Mouse (Mus musculus): ENCODE results near the gene AA467197. TPM values are rescaled to one million over a fixed set of nuclear protein-coding genes. Genes with fewer than 3 reads are reported as not detected.

The AA467197 gene
- total and polyA plus RNA-seq, 2 experiments from 2014 or later: 0.16 TPM; not detected in 1

- under 1% methylated on average over 7 of the region's 7 CpGs for WGBS
- Histone ChIP-seq H3K27ac (ENCODE audit: low read depth) (no peak overlapping the region), H3K4me2 (ENCODE audit: low read depth, low read length) (no peak overlapping the region), H3K27me3 (ENCODE audit: control insufficient read depth, insufficient read depth, low read length) (0 out of 2 replicates have a peak, but pooled peaks cover 4% of the 10 kb centered on the region), H3K4me1 (ENCODE audit: control insufficient read depth, insufficient read depth) (peaks cover 6% of the 10 kb centered on the region; the same call in 1 of the 2 replicates), H3K36me3 (replicated peaks; ENCODE audit: control insufficient read depth, insufficient read depth, low read length) (peaks cover 16% of the 10 kb centered on the region), H3K9me3 (replicated peaks; ENCODE audit: control insufficient read depth, low read length) (no peaks in the 10 kb centered on the region), H3K9ac (replicated peaks; ENCODE audit: low read depth, low read length) (no peak overlapping the region), H3K4me3 (ENCODE audit: low read depth, low read length) (no peak overlapping the region)
- ATAC-seq (ENCODE audit: insufficient read depth, low read depth): 0 out of 2 replicates have a peak, but pooled peaks have one; percentile 21
- peak; percentile 88 for DNase-seq (ENCODE audit: low spot score)
- peak; percentile 88 for TF ChIP-seq CTCF (IDR thresholded peaks at IDR 0.05; ENCODE audit: low read depth)
- no peak for TF ChIP-seq EP300 (IDR thresholded peaks at IDR 0.05; ENCODE audit: low read depth)
Observed at GRCm38 (mm10) chr2:122628976-122629375, 7.8 kb upstream of the AA467197 start.

GRCm38 (mm10) chr2:122629871-122630270 is 6.9 kb upstream of the AA467197 start:
- Histone ChIP-seq H3K27ac (ENCODE audit: low read depth) (no peak overlapping the region), H3K9ac (replicated peaks; ENCODE audit: low read depth, low read length) (no peak overlapping the region)
- no peak for ATAC-seq (ENCODE audit: insufficient read depth, low read depth)

GRCm38 (mm10) chr2:122630465-122631225 is 6.1 kb upstream of the AA467197 start:
- DNase-seq (ENCODE audit: low spot score): peak; percentile 92
- under 1% methylated on average over 64 of the region's 75 CpGs for WGBS

More at GRCm38 (mm10) chr2:122629871-122630270, 6.9 kb upstream of the AA467197 start:
- no peak for DNase-seq (ENCODE audit: low spot score)
- H3K9me3 ChIP-seq (replicated peaks; ENCODE audit: control insufficient read depth, low read length): no peaks in the 10 kb centered on the region
- 0 out of 2 replicates have a peak, but pooled peaks cover 4% of the 10 kb centered on the region for H3K27me3 ChIP-seq (ENCODE audit: control insufficient read depth, insufficient read depth, low read length)
- H3K36me3 ChIP-seq (replicated peaks; ENCODE audit: control insufficient read depth, insufficient read depth, low read length): peaks cover 20% of the 10 kb centered on the region
- 60% methylated on average over 6 of the region's 6 CpGs for WGBS
- H3K4me1 ChIP-seq (ENCODE audit: control insufficient read depth, insufficient read depth): peaks cover 6% of the 10 kb centered on the region; the same call in 1 of the 2 replicates
- H3K4me2 ChIP-seq (ENCODE audit: low read depth, low read length): peak overlapping the region; percentile 98
- H3K4me3 ChIP-seq (ENCODE audit: low read depth, low read length): peak overlapping the region; percentile 84
- TF ChIP-seq CTCF (IDR thresholded peaks at IDR 0.05; ENCODE audit: low read depth): no peak
- TF ChIP-seq EP300 (IDR thresholded peaks at IDR 0.05; ENCODE audit: low read depth): no peak

GRCm38 (mm10) chr2:122631226-122631801 is 5.5 kb upstream of the AA467197 start:
- ATAC-seq (ENCODE audit: insufficient read depth, low read depth) (peak; percentile 49), DNase-seq (ENCODE audit: low spot score) (peak; percentile 27)
- Histone ChIP-seq H3K4me3 (ENCODE audit: low read depth, low read length) (peak overlapping the region; percentile 84), H3K27ac (ENCODE audit: low read depth) (peak overlapping the region; percentile 78; the same call in 1 of the 2 replicates), H3K4me2 (ENCODE audit: low read depth, low read length) (peak overlapping the region; percentile 98), H3K27me3 (ENCODE audit: control insufficient read depth, insufficient read depth, low read length) (0 out of 2 replicates have a peak, but pooled peaks cover 4% of the 10 kb centered on the region), H3K9ac (replicated peaks; ENCODE audit: low read depth, low read length) (peak overlapping the region; percentile 76), H3K36me3 (replicated peaks; ENCODE audit: control insufficient read depth, insufficient read depth, low read length) (peaks cover 20% of the 10 kb centered on the region), H3K9me3 (replicated peaks; ENCODE audit: control insufficient read depth, low read length) (no peaks in the 10 kb centered on the region), H3K4me1 (ENCODE audit: control insufficient read depth, insufficient read depth) (peaks cover 6% of the 10 kb centered on the region; the same call in 1 of the 2 replicates)
- under 1% methylated on average over 43 of the region's 53 CpGs for WGBS
- TF ChIP-seq EP300 (IDR thresholded peaks at IDR 0.05; ENCODE audit: low read depth) (no peak), CTCF (IDR thresholded peaks at IDR 0.05; ENCODE audit: low read depth) (no peak)

More at GRCm38 (mm10) chr2:122630465-122631225, 6.1 kb upstream of the AA467197 start:
- peak; percentile 75 for ATAC-seq (ENCODE audit: insufficient read depth, low read depth)
- peak overlapping the region; percentile 76 for H3K9ac ChIP-seq (replicated peaks; ENCODE audit: low read depth, low read length)
- peaks cover 20% of the 10 kb centered on the region for H3K36me3 ChIP-seq (replicated peaks; ENCODE audit: control insufficient read depth, insufficient read depth, low read length)
- H3K4me1 ChIP-seq (ENCODE audit: control insufficient read depth, insufficient read depth): peaks cover 6% of the 10 kb centered on the region; the same call in 1 of the 2 replicates
- H3K4me3 ChIP-seq (ENCODE audit: low read depth, low read length): peak overlapping the region; percentile 84
- 0 out of 2 replicates have a peak, but pooled peaks cover 4% of the 10 kb centered on the region for H3K27me3 ChIP-seq (ENCODE audit: control insufficient read depth, insufficient read depth, low read length)
- peak overlapping the region; percentile 78 for H3K27ac ChIP-seq (ENCODE audit: low read depth)
- H3K4me2 ChIP-seq (ENCODE audit: low read depth, low read length): peak overlapping the region; percentile 98
- no peaks in the 10 kb centered on the region for H3K9me3 ChIP-seq (replicated peaks; ENCODE audit: control insufficient read depth, low read length)
- TF ChIP-seq EP300 (IDR thresholded peaks at IDR 0.05; ENCODE audit: low read depth): no peak
- TF ChIP-seq CTCF (IDR thresholded peaks at IDR 0.05; ENCODE audit: low read depth): no peak

GRCm38 (mm10) chr2:122637526-122637997 is 776 bp downstream of the AA467197 start:
- TF ChIP-seq EP300 (IDR thresholded peaks at IDR 0.05; ENCODE audit: low read depth) (no peak), CTCF (IDR thresholded peaks at IDR 0.05; ENCODE audit: low read depth) (peak; percentile 84)
- H3K4me1 ChIP-seq (ENCODE audit: control insufficient read depth, insufficient read depth): no peaks in the 10 kb centered on the region
- 0 out of 2 replicates have a peak, but pooled peaks cover 16% of the 10 kb centered on the region for H3K27me3 ChIP-seq (ENCODE audit: control insufficient read depth, insufficient read depth, low read length)
- peaks cover 18% of the 10 kb centered on the region for H3K36me3 ChIP-seq (replicated peaks; ENCODE audit: control insufficient read depth, insufficient read depth, low read length)
- DNase-seq (ENCODE audit: low spot score) (peak; percentile 51), ATAC-seq (ENCODE audit: insufficient read depth, low read depth) (peak; percentile 71)
- H3K27ac ChIP-seq (ENCODE audit: low read depth): no peak overlapping the region
- no peaks in the 10 kb centered on the region for H3K9me3 ChIP-seq (replicated peaks; ENCODE audit: control insufficient read depth, low read length)
- peak overlapping the region; percentile 40 for H3K4me3 ChIP-seq (ENCODE audit: low read depth, low read length)
- peak overlapping the region; percentile 61 for H3K4me2 ChIP-seq (ENCODE audit: low read depth, low read length)
- 2% methylated on average over 36 of the region's 36 CpGs for WGBS
- H3K9ac ChIP-seq (replicated peaks; ENCODE audit: low read depth, low read length): no peak overlapping the region

Data from heart, postnatal 0 days (tissue).